Mouse (Mus musculus) cerebellum, adult 11-12 months (tissue): ENCODE measurements around the gene Pmvk.

ENCODE experiments used
- DNase-seq: peaks from one replicate; pipeline ENCODE4 v3.0.0; 2022

Gene Pmvk

DNA sequence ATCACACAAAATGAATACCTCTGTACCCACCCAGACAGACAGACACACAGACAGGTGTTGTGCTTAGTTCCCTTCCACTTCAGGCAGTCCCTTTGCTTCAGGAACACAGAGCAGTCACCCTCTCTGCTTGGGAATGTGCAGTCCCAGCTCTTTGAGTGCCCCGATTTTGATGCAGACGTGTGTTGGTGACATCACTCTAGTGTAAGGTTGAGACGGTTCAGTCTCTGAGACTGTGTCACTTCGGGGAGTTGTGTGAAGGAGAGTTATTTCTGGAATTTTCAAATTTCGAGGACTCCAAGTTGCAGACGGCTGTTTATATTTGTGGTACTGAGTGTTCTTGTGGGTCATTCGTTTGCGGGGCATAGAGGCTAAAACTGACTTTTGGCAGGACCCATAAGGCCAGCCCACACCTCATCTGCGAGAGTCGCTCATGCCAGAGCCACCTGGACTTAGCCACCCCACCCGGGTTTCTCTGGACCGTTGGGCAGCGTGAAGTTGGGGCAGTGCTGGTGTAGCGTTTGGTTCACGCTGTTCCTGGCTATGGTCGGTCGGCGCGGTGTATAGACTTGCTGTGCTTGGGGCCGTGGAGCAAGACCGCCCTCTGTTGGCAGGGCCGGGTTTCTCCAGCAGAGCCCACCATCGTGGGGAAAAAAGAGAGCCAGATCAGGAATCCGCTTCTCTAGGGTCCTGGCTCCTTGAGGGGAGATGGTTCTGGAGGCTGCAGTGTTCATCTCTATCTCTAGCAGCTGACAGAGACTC, 30.6 kb downstream of the Pmvk start:
- DNase-seq: peak; percentile 13

DNA sequence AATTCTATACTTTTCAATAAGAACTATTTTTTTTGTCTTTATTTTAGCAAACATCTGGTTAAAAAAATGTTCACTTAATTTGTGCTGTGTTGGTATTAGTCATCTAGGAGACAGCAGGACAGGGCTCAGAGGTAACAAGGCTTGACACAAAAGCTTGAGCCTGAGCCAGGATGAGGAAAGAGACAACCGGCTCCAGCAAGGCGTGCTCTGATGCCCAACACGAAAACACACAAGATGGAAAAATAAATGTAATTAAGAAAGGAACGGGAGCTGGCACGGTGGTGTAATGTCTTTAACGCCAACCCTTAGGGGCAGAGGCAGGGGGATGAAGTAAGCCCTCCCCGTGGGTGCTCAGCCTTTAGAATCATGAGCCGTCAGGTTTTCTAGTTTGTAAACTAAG, 31.8 kb downstream of the Pmvk start:
- no peak for DNase-seq

DNA sequence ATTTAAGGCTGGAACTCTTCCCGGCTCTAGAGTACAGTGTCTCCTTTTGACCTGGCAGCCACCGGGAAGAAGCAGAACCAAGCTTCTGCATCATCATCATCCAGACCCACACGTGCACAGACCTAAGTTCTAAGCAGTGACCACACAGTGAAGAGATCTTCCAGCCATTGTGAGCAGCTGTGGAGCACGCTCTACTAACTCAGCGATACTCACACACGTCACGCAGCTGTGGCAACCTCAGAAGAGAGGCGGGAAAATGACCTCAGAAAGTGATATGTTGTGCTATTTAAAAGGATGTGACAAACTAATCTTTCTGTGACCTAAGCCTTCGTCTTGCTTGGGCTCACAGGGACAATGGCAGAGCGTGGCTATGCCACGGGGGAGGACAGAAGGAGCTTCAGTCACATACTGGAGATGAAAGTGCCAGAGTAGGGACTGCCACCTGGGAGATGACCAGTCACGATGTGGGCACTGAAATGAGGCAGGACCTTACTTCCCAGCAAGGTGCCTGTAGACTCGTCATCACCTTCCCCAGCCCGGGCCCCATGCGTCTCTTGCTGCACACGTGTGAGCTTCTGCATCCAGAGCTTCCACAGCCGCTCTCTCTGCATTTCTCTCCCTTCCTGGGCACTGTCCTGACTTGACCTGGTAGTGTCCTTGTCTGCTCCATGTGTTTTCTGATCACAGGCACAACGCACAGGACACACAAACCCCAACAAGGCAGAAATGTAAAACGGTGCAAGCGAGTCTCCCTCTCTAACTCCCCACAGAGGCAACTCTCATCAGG, 32.8 kb downstream of the Pmvk start:
- no peak for DNase-seq

DNA sequence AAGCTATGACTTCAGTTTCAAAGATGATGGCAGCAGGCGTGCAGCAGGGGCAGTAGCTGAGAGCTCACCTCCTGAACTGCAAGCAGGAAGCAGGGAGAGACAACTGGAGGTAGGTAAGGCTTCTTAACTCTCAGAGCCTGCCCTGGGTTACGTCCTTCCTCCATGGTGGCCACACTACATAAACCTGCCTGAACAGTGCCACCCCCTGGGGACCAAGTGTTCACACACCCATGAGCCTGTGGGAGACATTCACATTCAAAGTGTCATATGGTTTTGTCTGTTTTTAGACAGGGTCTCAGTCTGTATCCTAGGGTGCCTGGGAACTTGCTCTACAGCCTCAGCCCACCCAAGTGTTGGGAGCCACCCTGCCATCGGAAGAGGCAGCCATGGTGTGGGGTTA, 36.4 kb downstream of the Pmvk start:
- DNase-seq: no peak

DNA sequence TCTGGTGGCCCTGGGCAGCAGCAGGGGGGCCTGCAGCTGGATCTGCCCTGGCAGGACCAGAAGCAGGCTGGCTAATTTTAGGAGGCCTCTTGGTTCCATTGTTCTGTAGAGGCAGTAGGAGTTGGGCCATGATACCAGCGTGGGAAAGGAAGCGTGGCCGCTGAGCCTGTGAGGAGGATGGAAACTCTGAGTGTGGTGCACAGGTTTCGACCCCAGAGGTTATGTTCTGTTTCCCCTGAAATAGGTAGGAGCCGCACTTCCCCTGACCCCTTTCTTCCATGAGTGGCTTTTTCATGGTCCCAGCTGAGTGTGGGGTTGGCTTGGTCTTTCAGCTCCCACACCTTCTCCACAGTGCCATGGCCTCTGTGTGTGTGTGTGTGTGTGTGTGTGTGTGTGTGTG, 37.2 kb downstream of the Pmvk start:
- no peak for DNase-seq

DNA sequence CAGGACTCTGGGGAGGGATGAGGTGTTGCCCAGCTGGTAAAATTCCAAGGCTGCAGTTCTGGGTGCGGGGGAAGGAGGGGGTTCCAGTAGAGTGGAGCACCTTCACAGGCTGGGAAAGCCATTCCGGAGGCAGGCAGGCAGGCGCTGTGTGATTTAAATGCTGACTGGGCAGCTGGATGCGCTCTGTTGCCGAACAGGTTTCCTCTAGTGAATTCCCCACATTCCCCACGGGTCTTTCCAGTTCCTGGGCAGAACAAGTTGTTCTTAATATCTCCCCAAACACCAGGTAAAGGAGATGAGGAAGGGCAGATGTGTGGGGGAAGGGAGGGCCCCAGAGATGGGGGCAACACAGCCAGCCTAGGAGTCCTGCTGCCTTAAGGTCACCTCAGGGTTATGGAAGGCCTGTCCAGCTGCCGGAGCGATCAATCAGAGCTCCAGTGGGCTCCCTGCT, 38.4 kb downstream of the Pmvk start:
- no peak for DNase-seq

DNA sequence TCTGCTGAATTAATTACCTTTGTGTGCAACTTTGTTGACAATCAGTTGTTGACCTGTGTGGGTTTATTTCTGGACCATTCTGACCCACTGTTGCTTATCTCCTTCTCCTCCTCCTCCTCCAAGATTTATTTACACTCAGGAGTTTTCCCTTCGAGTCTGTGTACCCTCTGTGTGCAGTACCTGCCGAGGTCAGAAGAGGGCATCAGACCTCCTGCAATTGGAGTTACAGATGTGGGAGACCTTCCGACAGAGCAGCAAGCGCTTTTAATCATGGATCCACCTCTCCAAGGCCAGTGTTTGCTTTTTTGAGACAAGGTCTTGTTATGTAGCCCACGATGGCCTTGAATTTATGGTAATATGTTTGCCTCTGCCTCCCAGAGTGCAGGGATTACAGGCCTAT, 40.3 kb downstream of the Pmvk start:
- DNase-seq: no peak

DNA sequence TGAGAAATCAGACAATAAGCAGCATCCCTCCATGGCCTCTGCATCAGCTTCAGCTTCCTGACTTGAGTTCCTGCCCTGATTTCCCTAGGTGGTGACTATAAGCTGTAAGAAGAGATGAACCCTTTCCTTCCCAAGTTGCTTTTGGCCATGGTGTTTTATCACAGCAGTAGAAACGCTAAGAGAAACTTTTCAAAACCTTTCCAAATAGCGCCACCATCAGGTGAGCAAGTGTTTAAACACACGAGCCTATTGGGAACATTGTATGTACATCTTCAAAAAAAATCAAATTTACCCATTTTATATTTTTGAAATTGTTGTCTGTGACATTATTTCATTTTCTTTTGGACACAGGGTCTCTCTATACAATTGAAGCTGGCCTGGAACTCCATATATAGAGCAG, 42.0 kb downstream of the Pmvk start:
- no peak for DNase-seq

DNA sequence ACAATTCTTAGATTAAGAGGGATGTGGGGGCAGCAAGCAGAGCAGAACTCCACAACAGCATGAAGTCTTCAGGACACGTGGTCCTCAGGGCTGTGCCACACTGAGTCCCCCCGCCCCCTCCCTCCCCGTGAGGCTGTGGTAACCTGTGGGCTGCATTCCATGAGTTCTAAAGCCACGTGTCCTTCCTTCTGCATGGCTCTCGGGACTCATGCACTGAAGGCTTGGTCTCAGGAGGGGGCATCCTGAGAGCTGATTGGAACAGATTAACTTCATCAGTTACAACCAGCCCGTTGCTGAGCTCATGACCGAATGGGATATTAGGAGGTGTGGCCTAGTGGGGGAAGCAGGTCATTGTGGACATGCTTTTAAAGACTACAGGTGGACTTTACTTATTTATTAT, 45.4 kb downstream of the Pmvk start:
- no peak for DNase-seq

DNA sequence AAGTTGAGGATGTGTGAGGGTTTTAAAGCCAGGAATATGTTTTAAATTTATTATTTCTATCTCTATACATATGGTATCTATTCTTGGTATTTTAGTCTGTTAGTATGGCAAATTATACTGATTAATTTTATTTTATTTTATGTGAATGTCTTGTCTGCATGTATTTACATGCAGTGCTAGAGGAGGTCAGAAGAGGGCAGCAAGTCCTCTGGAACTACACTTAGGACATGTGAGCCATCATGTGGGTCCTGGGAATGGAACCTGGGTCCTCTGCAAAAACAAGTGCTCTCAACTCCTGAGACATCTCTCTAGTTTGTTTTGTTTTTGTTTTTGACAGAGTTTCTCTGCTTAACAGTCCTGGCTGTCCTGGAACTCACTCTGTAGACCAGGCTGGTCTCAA, 47.1 kb downstream of the Pmvk start:
- DNase-seq: no peak

DNA sequence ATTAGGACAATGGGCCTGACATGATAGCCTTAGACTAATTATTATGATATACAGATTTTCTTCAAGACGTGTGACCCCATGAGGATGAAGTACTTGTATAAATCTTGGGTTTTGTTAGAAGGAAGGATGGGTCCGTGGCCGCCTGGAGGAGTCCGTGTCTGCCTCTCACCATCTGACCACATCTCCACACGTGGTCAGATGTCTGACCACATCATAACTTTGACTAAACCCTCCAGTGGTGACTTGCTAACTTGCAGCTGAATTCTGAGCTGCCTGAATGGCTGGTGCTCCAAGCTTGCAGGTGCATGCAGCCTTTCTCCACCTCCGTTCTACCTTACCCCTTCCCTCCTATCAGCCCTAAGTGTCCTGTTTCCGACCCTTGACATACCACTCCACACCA, 48.2 kb downstream of the Pmvk start:
- no peak for DNase-seq

DNA sequence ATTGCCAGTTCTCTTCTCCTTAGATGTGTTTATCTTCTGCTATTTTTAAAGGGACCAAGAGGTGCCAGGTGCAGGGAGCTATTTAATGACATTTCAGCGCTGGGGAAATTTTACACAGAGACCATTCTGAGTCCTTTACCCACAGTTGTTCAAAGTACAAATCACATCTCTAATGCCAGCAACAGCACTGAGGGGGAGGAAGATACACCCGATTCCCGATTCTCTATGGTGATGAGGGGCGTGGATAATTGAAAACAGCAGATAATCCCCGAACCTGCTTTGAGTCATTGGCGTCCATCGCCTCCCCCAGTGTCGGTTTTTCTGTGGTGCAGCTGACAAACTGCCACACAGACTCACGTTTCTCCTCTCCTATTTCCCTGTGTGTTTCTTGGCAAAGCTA, 53.7 kb downstream of the Pmvk start:
- no peak for DNase-seq

DNA sequence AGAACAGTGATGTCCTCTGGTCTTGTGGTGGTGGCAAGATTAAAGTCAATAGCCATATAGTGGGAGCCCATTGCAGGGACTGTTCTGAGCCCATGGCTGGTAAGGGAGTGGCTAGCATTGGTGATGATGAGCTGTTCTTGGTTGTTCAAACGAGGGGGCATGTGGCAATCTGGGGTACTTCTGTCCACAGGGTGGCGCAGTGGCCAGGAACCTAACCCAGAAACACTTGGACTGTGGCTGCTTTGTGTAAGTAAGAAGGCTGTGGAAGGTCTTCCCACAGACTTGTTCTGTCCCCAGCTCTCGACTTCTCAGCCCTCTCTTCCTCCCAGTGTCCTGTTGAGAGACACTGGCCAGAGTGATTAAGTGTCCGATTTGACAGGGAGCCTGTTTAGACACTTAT, 56.6 kb downstream of the Pmvk start:
- DNase-seq: peak; percentile 28

DNA sequence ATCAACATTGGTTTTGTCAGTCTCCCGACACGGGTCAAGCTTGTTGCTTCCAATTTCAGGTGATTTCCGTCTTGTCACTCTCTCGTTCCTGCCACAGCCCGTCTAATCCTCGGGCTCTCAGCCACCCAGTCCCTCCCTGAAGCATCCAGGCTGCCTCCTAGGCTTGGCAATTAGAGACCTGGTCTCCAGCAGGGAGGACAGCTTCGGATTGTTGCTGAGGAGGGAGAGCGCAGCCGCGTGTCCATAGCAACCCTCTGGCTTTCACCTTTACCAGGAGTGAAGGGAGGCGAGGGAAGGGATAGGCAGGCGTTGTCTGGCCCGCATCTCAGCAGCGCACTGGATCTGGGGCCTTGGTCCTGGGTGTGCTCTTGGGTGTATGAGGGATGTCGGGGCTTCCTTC, 57.1 kb downstream of the Pmvk start:
- no peak for DNase-seq

DNA sequence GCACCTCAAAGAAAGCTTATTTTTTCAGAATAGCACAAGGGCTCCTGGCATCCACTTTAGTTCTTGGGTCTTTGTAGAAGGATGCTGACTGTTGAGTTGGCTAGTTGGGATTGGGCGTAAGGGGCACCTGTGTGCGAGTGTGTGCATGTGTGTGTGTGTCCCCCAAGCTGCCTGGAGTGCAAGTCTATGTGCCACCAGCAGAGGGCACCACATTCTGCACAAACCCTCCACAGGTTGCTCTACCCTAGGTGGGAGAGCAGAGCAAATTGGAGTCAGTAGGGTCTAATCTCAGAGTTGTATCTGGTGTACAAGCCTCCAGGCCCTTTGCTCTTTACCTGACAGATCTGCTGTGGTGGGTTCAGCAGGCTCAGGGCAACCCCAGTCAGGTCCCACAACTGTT, 57.9 kb downstream of the Pmvk start:
- no peak for DNase-seq

DNA sequence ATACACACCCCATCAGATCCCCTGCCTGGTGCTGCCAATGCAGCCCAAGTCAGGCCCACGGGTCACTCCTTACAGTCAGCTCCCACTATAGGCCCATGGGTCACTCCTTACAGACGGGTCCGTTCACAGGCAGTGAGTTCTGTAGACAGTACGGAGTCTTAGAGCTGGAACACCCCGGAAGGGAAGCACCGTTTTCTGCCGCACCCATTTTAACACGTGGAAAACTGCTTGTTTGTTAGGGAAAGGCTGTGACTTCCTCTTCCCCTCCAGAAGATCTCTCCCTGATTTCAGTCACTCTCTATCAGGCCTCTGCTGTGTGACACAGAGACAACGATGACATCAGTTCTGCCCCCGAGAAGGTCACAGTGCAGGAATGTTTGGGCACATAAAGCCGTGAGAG, 61.1 kb downstream of the Pmvk start:
- DNase-seq: no peak

DNA sequence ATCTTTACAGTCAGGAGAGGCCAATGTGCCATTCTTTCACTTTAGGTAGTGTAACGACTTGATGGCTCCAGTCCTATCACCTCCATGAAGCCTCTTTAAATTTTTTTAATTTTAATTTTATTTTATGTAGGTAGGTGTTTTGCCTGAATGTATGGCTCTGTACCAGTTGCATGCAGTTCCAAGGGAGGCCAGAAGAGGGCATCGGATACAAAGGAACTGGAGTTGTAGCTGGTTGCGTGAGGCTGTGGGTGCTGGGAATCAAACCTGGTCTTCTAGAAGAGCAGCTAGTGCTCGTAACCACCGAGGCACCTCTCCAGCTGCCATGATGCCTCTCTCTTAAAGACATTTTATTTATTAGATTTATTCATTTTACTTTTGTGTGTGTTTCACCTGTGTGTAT, 62.0 kb downstream of the Pmvk start:
- DNase-seq: no peak
